Mouse (Mus musculus) lung, postnatal 4 days (tissue): ENCODE results near the gene Tmem92.

Source experiments
- DNase-seq, 2 experiments: peaks; one replicate each; pipeline ENCODE4 v3.0.0; 2021

Tmem92 gene

GRCm38 (mm10) chr11:94782603-94783002, at the start of gene Tmem92:
Gene Tmem92 (minus strand): TSS chr11:94782703.
- no peak for DNase-seq

- no peak for DNase-seq
Measured at GRCm38 (mm10) chr11:94828966-94829365, 46.5 kb upstream of the Tmem92 start.

GRCm38 (mm10) chr11:94819427-94819826, 36.9 kb upstream of the Tmem92 start:
- DNase-seq: peak; percentile 12 to 22

- DNase-seq: peak in 1 of 2 experiments; percentile 8
Measured at GRCm38 (mm10) chr11:94818946-94819345, 36.4 kb upstream of the Tmem92 start.

GRCm38 (mm10) chr11:94811537-94811936, 29.0 kb upstream of the Tmem92 start:
- peak; percentile 40 to 65 for DNase-seq

- no peak for DNase-seq
Measured at GRCm38 (mm10) chr11:94791700-94792099, 9.2 kb upstream of the Tmem92 start.

GRCm38 (mm10) chr11:94785247-94785646, 2.7 kb upstream of the Tmem92 start:
- peak; percentile 43 to 70 for DNase-seq

- DNase-seq: no peak
Measured at GRCm38 (mm10) chr11:94774887-94775497, 7.5 kb downstream of the Tmem92 start.

- DNase-seq: no peak
Measured at GRCm38 (mm10) chr11:94773851-94774250, 8.7 kb downstream of the Tmem92 start.

GRCm38 (mm10) chr11:94772363-94773055, 10.0 kb downstream of the Tmem92 start:
- no peak for DNase-seq

GRCm38 (mm10) chr11:94767241-94767640, 15.3 kb downstream of the Tmem92 start:
- no peak for DNase-seq

- no peak for DNase-seq
Measured at GRCm38 (mm10) chr11:94762775-94763174, 19.7 kb downstream of the Tmem92 start.

- no peak for DNase-seq
Measured at GRCm38 (mm10) chr11:94762281-94762680, 20.2 kb downstream of the Tmem92 start.

GRCm38 (mm10) chr11:94760799-94761198, 21.7 kb downstream of the Tmem92 start:
- DNase-seq: no peak

GRCm38 (mm10) chr11:94760364-94760763, 22.1 kb downstream of the Tmem92 start:
- DNase-seq: no peak

- DNase-seq: no peak
Measured at GRCm38 (mm10) chr11:94759916-94760315, 22.6 kb downstream of the Tmem92 start.

- no peak for DNase-seq
Measured at GRCm38 (mm10) chr11:94752946-94753713, 29.4 kb downstream of the Tmem92 start.

GRCm38 (mm10) chr11:94741732-94742272, 40.7 kb downstream of the Tmem92 start, which contains the start of gene Cdc34b:
Gene Cdc34b (plus strand): TSS chr11:94741782.
- no peak for DNase-seq

- DNase-seq: no peak
Measured at GRCm38 (mm10) chr11:94735746-94736145, 46.8 kb downstream of the Tmem92 start.

- peak in 1 of 2 experiments; percentile 39 for DNase-seq
Measured at GRCm38 (mm10) chr11:94732773-94733172, 49.7 kb downstream of the Tmem92 start.

- DNase-seq: no peak
Measured at GRCm38 (mm10) chr11:94731229-94731628, 51.3 kb downstream of the Tmem92 start.

GRCm38 (mm10) chr11:94730261-94730660, 52.2 kb downstream of the Tmem92 start:
- DNase-seq: peak in 1 of 2 experiments; percentile 77

- no peak for DNase-seq
Measured at GRCm38 (mm10) chr11:94729565-94729964, 52.9 kb downstream of the Tmem92 start.
